Mouse (Mus musculus): ENCODE measurements around the gene Pde4c. TPM values are rescaled to one million over a fixed set of nuclear protein-coding genes. Genes with fewer than 3 reads are reported as not detected.

Gene Pde4c
- polyA plus RNA-seq, 1 experiment from 2014 or later: 0.16 TPM

DNA sequence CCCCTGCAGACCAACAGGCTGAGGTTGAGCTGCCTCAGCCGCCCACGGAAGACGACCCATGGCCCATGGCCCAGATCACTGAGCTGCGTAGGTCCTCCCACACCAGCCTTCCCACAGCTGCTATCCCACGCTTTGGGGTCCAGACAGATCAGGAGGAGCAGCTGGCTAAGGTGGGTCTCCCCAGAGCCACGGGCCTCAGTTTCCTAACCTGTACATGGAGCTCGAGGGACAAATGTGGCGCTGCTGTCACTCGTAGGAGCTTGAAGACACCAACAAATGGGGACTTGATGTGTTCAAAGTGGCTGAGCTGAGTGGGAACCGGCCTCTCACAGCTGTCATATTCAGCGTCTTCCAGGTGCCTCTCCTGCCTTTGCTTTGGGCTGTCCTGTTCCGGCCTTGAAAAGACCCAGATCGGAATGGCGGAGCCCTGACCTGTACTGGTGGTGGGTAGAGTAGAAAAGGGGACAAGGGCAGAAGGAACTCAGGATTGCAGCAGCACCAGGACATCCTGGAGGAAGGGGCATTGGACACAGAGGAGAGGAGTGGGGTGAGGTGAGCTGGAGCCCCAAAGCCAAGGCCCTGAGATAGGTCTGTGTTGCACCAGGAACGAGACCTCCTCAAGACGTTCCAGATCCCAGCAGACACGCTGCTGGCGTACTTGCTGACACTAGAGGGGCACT lies 23.8 kb downstream of the Pde4c start:
- H3K27me3 ChIP-seq: peaks cover 70% of the 10 kb centered on the region
- H3K9ac ChIP-seq: no peak overlapping the region
- no peak for ATAC-seq (ENCODE audit: borderline replicate concordance, extremely low read depth, low FRiP score, low TSS enrichment)
- peaks cover 20% of the 10 kb centered on the region for H3K4me1 ChIP-seq
- no peak overlapping the region for H3K27ac ChIP-seq
- no peaks in the 10 kb centered on the region for H3K9me3 ChIP-seq
- H3K4me3 ChIP-seq: no peak overlapping the region
- 85% methylated on average over 18 of the region's 18 CpGs for WGBS
- H3K4me2 ChIP-seq: no peak overlapping the region
- no peaks in the 10 kb centered on the region for H3K36me3 ChIP-seq

DNA sequence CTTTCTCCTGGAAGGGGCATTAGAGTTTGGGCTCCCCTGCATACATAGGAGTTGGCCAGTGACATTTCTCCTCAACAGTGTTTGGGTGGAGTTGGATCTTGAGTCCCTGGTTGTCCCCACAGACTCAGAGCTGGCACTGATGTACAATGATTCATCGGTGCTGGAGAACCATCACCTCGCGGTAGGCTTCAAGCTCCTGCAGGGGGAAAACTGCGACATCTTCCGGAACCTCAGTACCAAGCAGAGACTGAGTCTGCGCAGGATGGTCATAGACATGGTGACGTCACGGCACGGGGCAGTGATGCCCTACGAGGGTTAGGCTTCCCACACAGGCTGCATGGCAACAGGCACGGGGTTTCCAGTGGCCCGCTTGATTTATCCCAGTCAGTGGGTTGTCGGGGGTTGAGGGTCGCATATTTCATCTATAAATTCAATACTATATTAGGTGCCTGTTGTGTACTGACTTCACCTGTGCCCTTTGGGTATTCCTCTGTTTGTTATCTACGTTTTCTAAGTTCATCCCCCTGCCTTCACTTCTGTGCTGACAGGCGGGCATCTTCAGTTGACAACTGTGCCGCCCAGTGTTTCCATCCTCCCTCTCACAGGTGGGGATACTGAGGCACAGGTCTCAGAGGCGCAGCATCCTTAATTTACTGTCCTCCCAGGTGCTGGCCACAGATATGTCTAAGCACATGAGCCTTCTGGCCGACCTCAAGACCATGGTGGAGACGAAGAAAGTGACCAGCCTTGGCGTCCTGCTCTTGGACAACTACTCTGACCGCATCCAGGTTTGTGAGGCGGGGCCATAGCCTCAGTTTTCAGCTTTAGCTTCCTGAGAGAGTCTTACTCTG lies 25.0 kb downstream of the Pde4c start:
- H3K4me2 ChIP-seq: no peak overlapping the region
- H3K4me3 ChIP-seq: no peak overlapping the region
- no peak overlapping the region for H3K27ac ChIP-seq
- no peaks in the 10 kb centered on the region for H3K36me3 ChIP-seq
- no peak for ATAC-seq (ENCODE audit: borderline replicate concordance, extremely low read depth, low FRiP score, low TSS enrichment)
- H3K9me3 ChIP-seq: no peaks in the 10 kb centered on the region
- WGBS: 82% methylated on average over 23 of the region's 23 CpGs
- H3K4me1 ChIP-seq: peaks cover 27% of the 10 kb centered on the region
- H3K9ac ChIP-seq: no peak overlapping the region
- peaks cover 59% of the 10 kb centered on the region for H3K27me3 ChIP-seq

DNA sequence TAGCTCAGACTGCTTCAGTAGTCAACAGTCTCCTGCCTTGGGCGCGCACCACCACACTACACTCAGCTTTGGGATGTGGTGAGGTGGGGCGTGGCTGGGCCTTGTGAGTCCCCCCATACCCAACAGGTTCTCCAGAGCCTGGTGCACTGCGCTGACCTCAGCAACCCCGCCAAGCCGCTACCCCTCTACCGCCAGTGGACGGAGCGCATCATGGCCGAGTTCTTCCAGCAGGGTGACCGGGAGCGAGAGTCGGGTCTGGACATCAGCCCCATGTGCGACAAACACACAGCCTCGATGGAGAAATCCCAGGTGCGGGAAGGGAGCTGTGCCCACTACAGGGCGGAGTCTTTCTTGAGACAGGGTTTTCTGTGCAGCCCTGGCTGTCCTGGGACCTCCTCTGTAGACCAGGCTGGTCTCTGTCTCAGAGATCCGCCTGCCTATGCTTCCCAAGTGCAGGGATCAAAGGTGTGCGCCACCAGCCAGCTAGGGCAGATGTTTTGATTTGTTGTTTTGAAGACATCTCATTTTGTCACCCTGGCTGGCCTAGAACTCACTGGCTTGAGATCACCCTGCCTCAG lies 25.7 kb downstream of the Pde4c start:
- 74% methylated on average over 19 of the region's 19 CpGs for WGBS
- H3K27ac ChIP-seq: no peak overlapping the region
- no peaks in the 10 kb centered on the region for H3K9me3 ChIP-seq
- no peak overlapping the region for H3K4me2 ChIP-seq
- H3K4me1 ChIP-seq: peaks cover 27% of the 10 kb centered on the region
- H3K27me3 ChIP-seq: peaks cover 52% of the 10 kb centered on the region
- no peaks in the 10 kb centered on the region for H3K36me3 ChIP-seq
- no peak for ATAC-seq (ENCODE audit: borderline replicate concordance, extremely low read depth, low FRiP score, low TSS enrichment)
- H3K9ac ChIP-seq: no peak overlapping the region
- H3K4me3 ChIP-seq: no peak overlapping the region

DNA sequence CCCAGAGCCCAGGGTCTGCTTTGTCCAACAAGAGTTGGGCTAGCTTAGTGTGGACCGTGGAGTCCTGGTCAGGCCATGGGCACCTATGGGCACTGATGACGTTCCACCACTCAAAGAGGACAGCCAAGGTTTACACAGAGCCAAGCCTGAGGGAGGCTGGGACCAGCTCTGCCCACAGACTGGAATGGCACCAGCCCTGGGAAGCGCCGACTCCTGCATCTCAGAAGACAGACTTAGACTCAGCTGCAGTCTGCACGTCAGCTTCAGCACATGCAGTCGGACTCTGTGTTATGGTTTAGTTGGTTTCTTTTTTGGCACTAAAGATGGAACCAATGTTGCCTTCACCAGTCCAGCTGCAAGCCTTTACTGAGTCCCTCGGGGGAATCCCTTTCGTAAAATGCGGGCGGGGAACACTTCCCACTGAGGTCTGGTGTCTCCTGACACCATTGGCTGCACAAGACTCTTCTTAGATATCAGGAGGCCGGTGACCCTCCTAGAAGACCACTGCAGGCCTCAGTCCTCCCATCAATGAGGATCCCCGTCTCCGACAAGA lies 26.7 kb downstream of the Pde4c start:
- no peak overlapping the region for H3K4me2 ChIP-seq
- H3K27ac ChIP-seq: no peak overlapping the region
- H3K36me3 ChIP-seq: no peaks in the 10 kb centered on the region
- H3K27me3 ChIP-seq: peaks cover 42% of the 10 kb centered on the region
- H3K4me1 ChIP-seq: peaks cover 28% of the 10 kb centered on the region
- no peak overlapping the region for H3K4me3 ChIP-seq
- no peaks in the 10 kb centered on the region for H3K9me3 ChIP-seq
- no peak for ATAC-seq (ENCODE audit: borderline replicate concordance, extremely low read depth, low FRiP score, low TSS enrichment)
- no peak overlapping the region for H3K9ac ChIP-seq
- 75% methylated on average over 13 of the region's 13 CpGs for WGBS

DNA sequence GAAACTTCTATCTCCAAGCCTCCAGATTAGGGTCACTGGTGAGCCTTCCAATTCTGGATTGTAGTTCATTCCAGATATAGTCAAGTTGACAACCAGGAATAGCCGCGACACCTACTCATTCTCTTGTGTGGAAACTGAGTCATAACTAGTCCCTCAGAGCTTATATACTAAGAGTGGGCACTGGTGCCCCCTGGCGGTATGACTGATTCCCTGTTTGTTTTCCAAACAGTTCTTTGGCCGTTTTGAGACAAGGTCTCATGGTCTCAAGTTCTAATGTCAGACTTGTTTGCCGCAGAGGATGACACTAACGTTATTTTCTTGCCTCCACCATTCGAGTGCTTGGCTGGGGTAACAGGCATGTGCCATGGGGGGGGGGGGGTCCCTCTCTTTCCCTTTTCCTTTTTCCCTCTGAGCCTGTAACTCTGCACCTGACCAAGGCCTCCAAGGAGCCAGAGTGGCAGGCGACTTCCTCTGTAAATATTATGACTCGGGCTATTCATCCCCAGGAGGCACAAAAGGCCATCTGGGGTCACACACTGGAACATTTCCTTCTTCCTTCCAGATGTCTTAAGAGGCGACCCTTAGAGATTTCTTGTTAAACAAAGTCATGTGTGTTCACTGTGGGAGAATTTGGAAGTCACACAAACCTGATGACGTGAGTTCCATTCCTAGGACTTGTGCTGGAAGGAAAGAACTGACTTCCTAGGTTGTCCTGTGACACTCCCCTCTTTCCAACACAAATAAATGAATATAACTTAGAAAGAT lies 28.7 kb downstream of the Pde4c start:
- no peak for ATAC-seq (ENCODE audit: borderline replicate concordance, extremely low read depth, low FRiP score, low TSS enrichment)
- peak overlapping the region; percentile 78 for H3K27ac ChIP-seq
- H3K36me3 ChIP-seq: no peaks in the 10 kb centered on the region
- 19% methylated on average over 11 of the region's 11 CpGs for WGBS
- H3K4me2 ChIP-seq: no peak overlapping the region; the same call in 1 of the 2 replicates
- no peak overlapping the region for H3K9ac ChIP-seq
- no peaks in the 10 kb centered on the region for H3K9me3 ChIP-seq
- no peak overlapping the region for H3K4me3 ChIP-seq
- H3K4me1 ChIP-seq: peaks cover 32% of the 10 kb centered on the region
- H3K27me3 ChIP-seq: peaks cover 22% of the 10 kb centered on the region

DNA sequence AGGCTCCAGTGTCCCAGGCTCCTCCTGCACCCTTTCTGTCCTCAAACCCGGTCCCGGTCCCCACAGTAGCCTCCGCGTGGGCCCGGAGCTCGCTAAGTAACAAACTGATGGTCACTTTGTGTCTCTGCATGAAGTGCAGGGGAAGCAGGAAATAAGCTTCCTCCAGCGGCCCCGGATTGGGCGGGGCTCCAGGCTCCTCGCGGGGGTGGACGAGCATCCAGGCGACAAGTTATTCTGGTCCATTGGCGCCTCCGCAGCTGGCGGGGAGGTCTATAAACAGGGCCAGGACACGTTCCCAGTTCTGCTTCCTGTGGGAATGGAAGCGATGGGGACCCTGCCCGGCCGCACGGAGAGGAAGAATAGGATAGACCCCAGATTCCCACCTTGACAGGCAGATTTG lies 29.6 kb downstream of the Pde4c start:
- ATAC-seq (ENCODE audit: borderline replicate concordance, extremely low read depth, low FRiP score, low TSS enrichment): no peak
- WGBS: 14% methylated on average over 21 of the region's 21 CpGs
- peaks cover 32% of the 10 kb centered on the region for H3K4me1 ChIP-seq
- H3K27me3 ChIP-seq: peaks cover 12% of the 10 kb centered on the region
- peak overlapping the region; percentile 78 for H3K27ac ChIP-seq
- H3K9ac ChIP-seq: peak overlapping the region; percentile 14; the same call in 1 of the 2 replicates
- H3K4me2 ChIP-seq: peak overlapping the region; percentile 47
- peak overlapping the region; percentile 10; the same call in 1 of the 2 replicates for H3K4me3 ChIP-seq
- no peaks in the 10 kb centered on the region for H3K9me3 ChIP-seq
- no peaks in the 10 kb centered on the region for H3K36me3 ChIP-seq

DNA sequence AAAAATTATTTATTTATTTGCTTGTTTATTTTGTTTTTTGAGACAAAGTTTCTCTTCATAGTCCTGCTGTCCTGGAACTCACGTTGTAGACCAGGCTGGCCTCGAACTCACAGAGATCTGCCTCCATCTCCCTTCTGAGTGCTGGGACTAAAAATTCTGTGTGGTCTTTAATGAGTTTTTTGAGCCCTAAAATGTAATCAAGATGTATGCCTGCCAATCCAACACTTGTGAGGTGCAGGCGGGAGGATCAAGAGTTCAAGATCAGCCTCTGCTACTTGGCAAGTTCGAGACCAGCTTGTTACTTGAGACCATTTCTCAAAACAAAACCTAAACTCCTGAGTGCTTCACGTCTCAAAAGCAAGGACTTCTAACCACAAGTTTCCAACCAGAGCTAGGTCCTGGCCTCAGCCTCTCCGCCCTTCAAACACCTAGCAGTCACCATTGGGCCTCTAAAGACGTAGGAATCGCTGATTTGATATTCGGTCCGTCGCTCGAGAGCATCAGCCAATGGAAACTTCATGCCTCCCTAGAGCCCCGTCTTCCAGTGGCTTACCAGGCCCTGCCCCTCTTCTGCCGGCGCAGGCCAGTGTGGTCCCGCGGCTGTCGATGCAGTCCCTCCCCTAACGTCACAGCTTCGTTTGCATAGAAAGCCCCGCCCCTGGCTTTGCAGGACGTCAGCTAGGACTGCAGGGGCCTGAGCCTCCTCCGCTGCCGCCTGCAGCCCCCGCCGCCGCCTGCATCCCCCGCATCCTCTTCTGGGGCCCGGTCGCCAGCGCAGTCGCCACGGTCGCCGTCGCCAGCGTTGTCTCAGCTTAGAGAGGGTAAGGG lies 30.7 kb downstream of the Pde4c start, which contains the start of gene Rab3a:
Gene Rab3a, plus strand, starts transcription at position 637 of the 828 bp plus-strand sequence.
- Histone ChIP-seq H3K27me3 (peaks cover 1% of the 10 kb centered on the region; the same call in 1 of the 2 replicates), H3K9ac (peak within 1 kb of the TSS; percentile 72), H3K27ac (peak within 1 kb of the TSS; percentile 78), H3K36me3 (no peaks in the 10 kb centered on the region), H3K4me2 (peak within 1 kb of the TSS; percentile 96), H3K4me1 (peaks cover 41% of the 10 kb centered on the region), H3K4me3 (peak within 1 kb of the TSS; percentile 60), H3K9me3 (no peaks in the 10 kb centered on the region)
- 7% methylated on average over 37 of the region's 37 CpGs for WGBS
- ATAC-seq (ENCODE audit: borderline replicate concordance, extremely low read depth, low FRiP score, low TSS enrichment): peak; percentile 96

DNA sequence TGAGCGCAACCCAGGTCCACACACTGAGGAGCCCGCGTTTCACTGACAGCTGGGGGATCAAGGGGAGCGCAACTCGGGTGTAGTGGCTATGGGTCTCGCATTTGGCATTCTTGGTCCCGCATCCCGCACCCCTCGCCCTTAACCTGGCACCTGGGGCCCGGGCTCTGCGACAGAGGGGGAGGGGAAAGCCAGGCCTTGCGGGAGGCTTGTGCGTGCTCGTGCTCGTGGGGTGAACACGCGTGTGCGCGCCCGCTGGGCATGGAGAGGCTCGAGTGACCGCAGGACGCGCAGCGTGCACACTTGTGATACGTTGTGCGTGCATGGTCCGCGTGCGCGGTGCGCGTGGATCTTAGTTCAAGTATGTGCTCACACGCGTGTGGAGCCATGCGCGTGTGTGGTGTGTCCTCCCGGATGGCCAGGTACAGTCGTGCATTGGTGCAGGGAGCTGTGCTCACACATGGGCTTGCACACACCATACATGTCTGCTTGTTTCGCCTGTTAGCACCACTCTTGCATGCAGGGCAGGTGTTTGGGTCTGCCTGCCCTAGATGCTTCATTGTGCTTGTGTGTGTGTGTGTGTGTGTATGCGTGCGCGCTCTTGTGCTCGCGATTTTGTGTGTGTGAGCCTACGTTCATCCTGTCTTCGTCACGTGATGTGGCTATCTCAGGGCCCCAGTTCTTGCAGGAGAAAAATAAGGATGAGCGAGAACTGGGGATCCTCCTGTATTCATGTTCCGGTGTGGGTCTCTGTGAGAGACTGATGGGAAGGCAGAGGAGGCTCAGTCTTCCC lies 31.5 kb downstream of the Pde4c start:
- Histone ChIP-seq H3K36me3 (no peaks in the 10 kb centered on the region), H3K4me1 (peaks cover 48% of the 10 kb centered on the region), H3K9ac (peak overlapping the region; percentile 72), H3K27me3 (no peaks in the 10 kb centered on the region), H3K27ac (peak overlapping the region; percentile 34; the same call in 1 of the 2 replicates), H3K4me2 (peak overlapping the region; percentile 96), H3K4me3 (peak overlapping the region; percentile 60), H3K9me3 (no peaks in the 10 kb centered on the region)
- 12% methylated on average over 50 of the region's 50 CpGs for WGBS
- peak; percentile 1; the same call in 1 of the 2 replicates for ATAC-seq (ENCODE audit: borderline replicate concordance, extremely low read depth, low FRiP score, low TSS enrichment)

DNA sequence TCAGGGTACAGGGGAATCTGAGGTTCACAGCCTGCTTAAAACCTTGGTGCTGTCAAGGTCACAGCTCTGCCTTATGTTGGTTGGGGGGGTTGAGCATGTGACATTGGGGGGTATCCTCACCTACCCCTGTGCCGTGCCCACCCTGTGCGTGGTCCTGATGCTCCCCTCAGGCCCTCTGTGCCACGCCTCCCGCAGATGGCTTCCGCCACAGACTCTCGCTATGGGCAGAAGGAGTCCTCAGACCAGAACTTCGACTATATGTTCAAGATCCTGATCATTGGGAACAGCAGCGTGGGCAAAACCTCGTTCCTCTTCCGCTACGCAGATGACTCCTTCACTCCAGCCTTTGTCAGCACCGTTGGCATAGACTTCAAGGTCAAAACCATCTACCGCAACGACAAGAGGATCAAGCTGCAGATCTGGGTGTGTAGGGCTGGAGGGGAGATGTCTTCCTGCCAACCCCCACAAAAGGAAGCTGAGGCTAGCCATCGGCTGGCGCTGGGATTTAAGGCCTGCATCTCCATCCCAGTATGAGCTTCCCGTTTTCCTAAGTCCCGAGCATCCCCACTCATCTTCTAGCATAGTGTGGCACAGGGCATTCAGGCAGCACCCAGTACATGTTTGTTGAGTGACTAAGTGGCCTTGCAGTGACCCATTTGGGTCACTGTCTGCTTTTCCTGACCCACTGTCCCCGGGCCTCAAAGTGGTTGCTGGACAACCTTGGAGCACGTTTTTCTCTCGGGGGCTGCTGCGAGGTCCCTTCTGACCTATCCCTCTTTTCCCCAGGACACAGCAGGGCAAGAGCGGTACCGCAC lies 32.3 kb downstream of the Pde4c start:
- Histone ChIP-seq H3K36me3 (no peaks in the 10 kb centered on the region), H3K4me3 (peak overlapping the region; percentile 60; the same call in 1 of the 2 replicates), H3K27ac (no peak overlapping the region), H3K9ac (no peak overlapping the region), H3K27me3 (no peaks in the 10 kb centered on the region), H3K4me1 (peaks cover 52% of the 10 kb centered on the region), H3K4me2 (peak overlapping the region; percentile 96), H3K9me3 (no peaks in the 10 kb centered on the region)
- ATAC-seq (ENCODE audit: borderline replicate concordance, extremely low read depth, low FRiP score, low TSS enrichment): no peak
- WGBS: 81% methylated on average over 24 of the region's 24 CpGs

All from lung, embryonic 15.5 days (tissue).